Mouse (Mus musculus) G1E (cell line): ENCODE data around the gene Gpc4. TPM values are rescaled to one million over a fixed set of nuclear protein-coding genes. Genes with fewer than 3 reads are reported as not detected.
A peak's percentile ranks its signal among the peaks of the same experiment; 100 is the strongest.

Source experiments
- ATAC-seq: 2 replicates; pipeline ENCODE4 v1.8.0; 2016; ENCODE audit warnings: mild to moderate bottlenecking; ENCODE audit not compliant: insufficient number of reproducible peaks, poor library complexity, low FRiP score, severe bottlenecking; ENCODE audit errors: extremely low read depth
- DNase-seq: peaks from one replicate; pipeline ENCODE4 v3.0.0; 2012; ENCODE audit warnings: low spot score
- H3K27me3 ChIP-seq: 2 replicates; pipeline ENCODE4 v1.6.1; 2012; ENCODE audit warnings: mild to moderate bottlenecking, low read length, inconsistent platforms; ENCODE audit not compliant: insufficient read depth
- H3K36me3 ChIP-seq: replicated peaks from 2 replicates; pipeline ENCODE3; 2012; ENCODE audit warnings: mild to moderate bottlenecking, inconsistent platforms
- H3K4me1 ChIP-seq: 2 replicates; pipeline ENCODE4 v1.6.1; 2012; ENCODE audit warnings: low read depth, low read length, inconsistent platforms, mixed read lengths; ENCODE audit not compliant: insufficient read depth
- H3K4me3 ChIP-seq: 2 replicates; pipeline ENCODE4 v1.5.1; 2012; ENCODE audit warnings: low read depth, mild to moderate bottlenecking, inconsistent platforms, low read length, moderate library complexity, mixed read lengths
- H3K9me3 ChIP-seq: replicated peaks from 2 replicates; pipeline ENCODE4 v1.6.1; 2012; ENCODE audit warnings: inconsistent platforms
- CTCF ChIP-seq: IDR thresholded peaks from 2 replicates; pipeline ENCODE4 v1.5.1; 2012; ENCODE audit warnings: low read depth, low read length, inconsistent platforms, mixed read lengths
- GATA1 ChIP-seq: IDR thresholded peaks from 2 replicates; pipeline ENCODE4 v1.6.1; 2012; ENCODE audit warnings: borderline replicate concordance, low read length, inconsistent platforms, mixed read lengths
- GATA2 ChIP-seq: IDR thresholded peaks from 2 replicates; pipeline ENCODE4 v1.6.1; 2012; ENCODE audit warnings: low read depth, low read length, inconsistent platforms, borderline replicate concordance
- POLR2AphosphoS5 ChIP-seq: IDR thresholded peaks from 2 replicates; pipeline ENCODE4 v1.6.1; 2012; ENCODE audit warnings: low read depth, low read length, inconsistent platforms; ENCODE audit not compliant: insufficient replicate concordance
- TAL1 ChIP-seq: conservative IDR thresholded peaks from 2 replicates; pipeline ENCODE4 v1.6.1; 2012; ENCODE audit warnings: low read depth, low read length, inconsistent platforms, mixed read lengths
- polyA plus RNA-seq: library from polyadenylated mRNA; stranded (reverse); fragments of >175 nt; gene quantifications from 2 replicates; pipeline ENCODE4 v1.2.3, GENCODE M21; 2012
- total RNA-seq, 2 experiments: library from RNA; stranded (forward) in 1 of 2; stranded (reverse) in 1 of 2; fragments of 200-1000 nt in 1 of 2; fragments of >200 nt in 1 of 2; fragmentation: Nextera tagmentation in 1 of 2; gene quantifications; 2 replicates each; pipeline ENCODE4 v1.2.3; 2014 to 2017

Gene Gpc4
- total and polyA plus RNA-seq, 3 experiments = 22.7 to 86.4 (median 23.6) TPM

- peaks cover 40% of the 10 kb centered on the region for H3K4me1 ChIP-seq
- ATAC-seq (no peak), DNase-seq (no peak)
- H3K27me3 ChIP-seq = no peaks in the 10 kb centered on the region
- TF ChIP-seq POLR2AphosphoS5 (no peak), CTCF (no peak), TAL1 (no peak), GATA1 (no peak), GATA2 (no peak)
- H3K36me3 ChIP-seq = peaks cover 17% of the 10 kb centered on the region
- no peak overlapping the region for H3K4me3 ChIP-seq
- no peaks in the 10 kb centered on the region for H3K9me3 ChIP-seq
These were observed 11.6 kb downstream of the Gpc4 start for GRCm38 (mm10) chrX:52153451-52153850.

DNA sequence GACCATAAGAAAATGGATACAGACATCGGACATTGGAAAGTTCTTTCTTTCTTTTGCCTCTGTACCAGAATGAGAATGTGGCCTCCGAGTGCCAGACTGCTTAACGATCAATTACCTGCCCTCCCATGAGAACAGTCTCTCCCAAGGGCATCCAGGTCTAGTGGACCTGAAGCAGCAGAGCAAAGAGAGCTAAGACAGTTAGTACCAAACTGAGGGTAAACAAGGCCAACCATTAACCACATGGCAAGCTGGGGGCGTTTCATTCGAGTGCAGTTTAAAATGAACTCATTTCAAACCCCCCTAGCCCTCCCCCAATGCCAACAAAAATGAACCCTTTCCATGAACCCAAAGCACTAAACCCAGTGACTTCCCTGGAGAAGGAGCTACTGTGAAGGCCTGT is 12.1 kb downstream of the Gpc4 start:
- ATAC-seq (no peak), DNase-seq (no peak)
- Histone ChIP-seq H3K36me3 (peaks cover 17% of the 10 kb centered on the region), H3K9me3 (no peaks in the 10 kb centered on the region), H3K27me3 (no peaks in the 10 kb centered on the region), H3K4me3 (no peak overlapping the region), H3K4me1 (peaks cover 40% of the 10 kb centered on the region)
- TF ChIP-seq GATA1 (no peak), TAL1 (no peak), GATA2 (no peak), POLR2AphosphoS5 (no peak)

DNA sequence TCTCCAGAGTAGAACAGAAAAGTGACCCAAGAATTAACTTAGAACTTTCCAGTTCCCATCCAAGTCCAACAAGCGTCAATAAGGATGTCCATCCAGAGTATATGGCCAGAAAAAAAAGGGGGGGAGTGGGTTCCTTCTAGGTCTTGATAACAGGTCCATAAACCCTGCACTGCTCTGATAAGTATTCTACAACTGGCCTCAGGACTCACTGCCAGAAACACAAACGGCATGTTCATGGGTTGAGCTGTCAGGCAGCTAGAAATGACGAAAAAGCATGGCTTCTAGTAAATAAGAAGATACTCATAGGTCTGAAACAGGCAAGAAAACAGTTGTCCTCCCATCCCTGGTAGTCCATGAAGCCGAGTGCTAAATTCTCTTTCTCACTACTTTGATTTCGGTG is 13.5 kb downstream of the Gpc4 start:
- H3K9me3 ChIP-seq = no peaks in the 10 kb centered on the region
- TF ChIP-seq TAL1 (no peak), POLR2AphosphoS5 (no peak)
- no peak for ATAC-seq
- no peak for DNase-seq
- H3K4me3 ChIP-seq = no peak overlapping the region; the same call in 1 of the 2 replicates
- H3K4me1 ChIP-seq = peaks cover 40% of the 10 kb centered on the region
- no peaks in the 10 kb centered on the region for H3K27me3 ChIP-seq
- peaks cover 17% of the 10 kb centered on the region for H3K36me3 ChIP-seq

DNA sequence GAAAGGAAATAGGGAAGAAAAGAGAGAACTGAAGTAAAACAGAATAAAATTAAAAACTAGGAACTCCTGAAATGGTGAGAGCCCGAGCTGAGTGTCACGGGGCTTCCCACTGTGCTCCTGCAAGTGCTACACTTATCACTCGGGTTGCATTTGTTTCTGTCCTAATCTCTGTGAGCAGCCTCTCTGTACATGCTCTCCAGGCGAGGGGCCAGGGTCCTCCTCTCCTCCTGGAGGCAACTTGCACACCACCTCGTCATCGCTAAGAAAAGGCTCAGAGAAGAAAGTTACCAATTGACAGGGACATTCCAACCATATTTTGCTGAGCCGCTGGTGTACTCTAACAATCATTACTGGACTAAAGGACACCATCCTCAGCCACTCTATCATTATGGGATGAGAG is 14.0 kb downstream of the Gpc4 start:
- ATAC-seq (peak; percentile 93), DNase-seq (no peak)
- peaks cover 40% of the 10 kb centered on the region for H3K4me1 ChIP-seq
- no peaks in the 10 kb centered on the region for H3K9me3 ChIP-seq
- no peak overlapping the region; the same call in 1 of the 2 replicates for H3K4me3 ChIP-seq
- H3K36me3 ChIP-seq = peaks cover 17% of the 10 kb centered on the region
- peak; percentile 34 for TF ChIP-seq TAL1
- no peak for TF ChIP-seq GATA2
- no peak for TF ChIP-seq GATA1
- TF ChIP-seq CTCF = no peak
- H3K27me3 ChIP-seq = no peaks in the 10 kb centered on the region

DNA sequence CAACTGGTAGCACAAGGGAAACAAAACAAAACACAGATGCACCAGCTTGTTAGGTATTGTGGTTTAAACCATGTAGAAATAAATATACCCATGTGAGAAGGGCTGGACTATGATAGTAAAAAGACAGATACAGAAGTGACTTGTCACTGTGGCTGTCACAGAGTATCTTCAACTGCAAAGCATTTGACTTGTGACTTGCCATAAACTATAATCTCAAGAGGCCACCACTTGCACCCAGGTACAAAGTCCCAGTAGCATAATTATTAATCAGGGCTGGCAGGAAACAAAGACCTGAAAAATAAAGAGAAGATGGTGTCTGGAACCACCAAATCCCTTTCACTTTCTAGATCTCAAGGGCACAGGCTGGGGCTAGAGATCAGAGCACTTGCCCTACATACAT is 19.5 kb downstream of the Gpc4 start:
- Histone ChIP-seq H3K4me1 (peaks cover 35% of the 10 kb centered on the region), H3K27me3 (no peaks in the 10 kb centered on the region), H3K36me3 (peaks cover 12% of the 10 kb centered on the region), H3K9me3 (no peaks in the 10 kb centered on the region), H3K4me3 (no peak overlapping the region; the same call in 1 of the 2 replicates)
- DNase-seq (no peak), ATAC-seq (0 out of 2 replicates have a peak, but pooled peaks have one; percentile 22)
- no peak for TF ChIP-seq TAL1
- TF ChIP-seq CTCF = no peak
- no peak for TF ChIP-seq POLR2AphosphoS5
- no peak for TF ChIP-seq GATA1
- TF ChIP-seq GATA2 = no peak

GRCm38 (mm10) chrX:52144491-52144890 is 20.6 kb downstream of the Gpc4 start:
- Histone ChIP-seq H3K36me3 (peaks cover 12% of the 10 kb centered on the region), H3K4me1 (peaks cover 34% of the 10 kb centered on the region), H3K9me3 (no peaks in the 10 kb centered on the region), H3K4me3 (no peak overlapping the region), H3K27me3 (no peaks in the 10 kb centered on the region)
- ATAC-seq = no peak
- TF ChIP-seq TAL1 (no peak), GATA1 (no peak), POLR2AphosphoS5 (no peak), GATA2 (no peak), CTCF (no peak)
- DNase-seq = no peak

- Histone ChIP-seq H3K9me3 (no peaks in the 10 kb centered on the region), H3K4me1 (peaks cover 40% of the 10 kb centered on the region), H3K27me3 (no peaks in the 10 kb centered on the region), H3K4me3 (no peak overlapping the region), H3K36me3 (peaks cover 16% of the 10 kb centered on the region)
- no peak for TF ChIP-seq POLR2AphosphoS5
- ATAC-seq (no peak), DNase-seq (no peak)
These were observed 24.7 kb downstream of the Gpc4 start for GRCm38 (mm10) chrX:52140316-52140715.
